Mouse (Mus musculus) CH12.LX (cell line): ENCODE results near the gene Magi2. TPM values are rescaled to one million over a fixed set of nuclear protein-coding genes. Genes with fewer than 3 reads are reported as not detected.

Source experiments
- DNase-seq: peaks from one replicate; pipeline ENCODE4 v3.0.0-alpha.2; 2013; ENCODE audit errors: extremely low read depth
- H3K27ac ChIP-seq: 2 replicates; pipeline ENCODE4 v1.5.1; 2012; ENCODE audit warnings: low read depth, mild to moderate bottlenecking, control low read depth, moderate library complexity; ENCODE audit not compliant: insufficient read depth
- H3K27me3 ChIP-seq: replicated peaks from 2 replicates; pipeline ENCODE3; 2012; ENCODE audit warnings: inconsistent platforms
- H3K36me3 ChIP-seq, 2 experiments: replicated peaks in 1 of 2; 2 replicates each; pipeline versions ENCODE3 to v1.6.1; 2012; ENCODE audit warnings: inconsistent platforms in 1 of 2, low read length in 1 of 2, mild to moderate bottlenecking in 1 of 2, mixed read lengths in 1 of 2, moderate library complexity in 1 of 2; ENCODE audit not compliant: control insufficient read depth in 1 of 2, insufficient read depth in 1 of 2
- H3K4me1 ChIP-seq, 2 experiments: 2 replicates each; pipeline ENCODE4 v1.6.1; 2012; ENCODE audit warnings: inconsistent platforms in 1 of 2, moderate library complexity in 1 of 2; ENCODE audit not compliant: insufficient read depth in 2 of 2, control insufficient read depth in 1 of 2
- H3K4me2 ChIP-seq: 2 replicates; pipeline ENCODE4 v1.6.1; 2012; ENCODE audit warnings: low read depth, mild to moderate bottlenecking, control low read depth; ENCODE audit not compliant: poor library complexity, insufficient read depth, severe bottlenecking
- H3K4me3 ChIP-seq, 3 experiments: fragments of 150-350 bp in 1 of 3; sonication (generic) in 1 of 3; replicated peaks in 1 of 3; 2 replicates each; pipeline versions ENCODE3 to v1.5.1; 2011 to 2012; ENCODE audit warnings: low read depth in 2 of 3, low read length in 2 of 3, mild to moderate bottlenecking in 2 of 3, moderate library complexity in 2 of 3, control low read depth in 1 of 3, improper control_type of control experiment in 1 of 3, inconsistent platforms in 1 of 3, mixed read lengths in 1 of 3; ENCODE audit not compliant: poor library complexity in 1 of 3
- H3K79me2 ChIP-seq: replicated peaks from 2 replicates; pipeline ENCODE4 v1.6.1; 2012; ENCODE audit warnings: mild to moderate bottlenecking, moderate library complexity; ENCODE audit not compliant: control insufficient read depth, poor library complexity, insufficient read depth, severe bottlenecking; ENCODE audit errors: extremely low read depth
- H3K9ac ChIP-seq: 2 replicates; pipeline ENCODE4 v1.6.1; 2012; ENCODE audit warnings: low read depth, mild to moderate bottlenecking, control low read depth, moderate library complexity; ENCODE audit not compliant: insufficient read depth
- H3K9me3 ChIP-seq: replicated peaks from 2 replicates; pipeline ENCODE3; 2012; ENCODE audit warnings: low read length, inconsistent platforms, mixed read lengths
- BHLHE40 ChIP-seq: IDR thresholded peaks from 2 replicates; pipeline ENCODE4 v1.6.1; 2011; ENCODE audit warnings: mild to moderate bottlenecking, low read depth, low read length, improper control_type of control experiment
- CHD1 ChIP-seq: IDR thresholded peaks from 2 replicates; pipeline ENCODE4 v1.6.1; 2012; ENCODE audit warnings: low read depth, low read length, improper control_type of control experiment, inconsistent platforms
- CHD2 ChIP-seq: IDR thresholded peaks from 2 replicates; pipeline ENCODE4 v1.6.1; 2011; ENCODE audit warnings: low read length, improper control_type of control experiment
- ELF1 ChIP-seq: IDR thresholded peaks from 2 replicates; pipeline ENCODE4 v1.6.1; 2014; ENCODE audit warnings: low read depth, mild to moderate bottlenecking, inconsistent platforms, low read length, improper control_type of control experiment
- GABPA ChIP-seq: IDR thresholded peaks from 2 replicates; pipeline ENCODE4 v1.6.1; 2012; ENCODE audit warnings: low read depth, low read length, improper control_type of control experiment, inconsistent platforms; ENCODE audit not compliant: insufficient replicate concordance
- IRF4 ChIP-seq: IDR thresholded peaks from 2 replicates; pipeline ENCODE4 v1.6.1; 2014; ENCODE audit warnings: low read depth, mild to moderate bottlenecking, inconsistent platforms, low read length, improper control_type of control experiment
- MAZ ChIP-seq: IDR thresholded peaks from 2 replicates; pipeline ENCODE4 v1.6.1; 2012; ENCODE audit warnings: low read depth, mild to moderate bottlenecking, inconsistent platforms, low read length, improper control_type of control experiment, moderate library complexity
- MEF2A ChIP-seq: IDR thresholded peaks from 2 replicates; pipeline ENCODE4 v1.6.1; 2014; ENCODE audit warnings: low read depth, mild to moderate bottlenecking, inconsistent platforms, low read length, improper control_type of control experiment, borderline replicate concordance
- NELFE ChIP-seq: IDR thresholded peaks from 2 replicates; pipeline ENCODE4 v1.6.1; 2011; ENCODE audit warnings: low read depth, low read length, improper control_type of control experiment
- POLR2AphosphoS2 ChIP-seq: IDR thresholded peaks from 2 replicates; pipeline ENCODE4 v1.6.1; 2011; ENCODE audit warnings: low read depth, low read length, improper control_type of control experiment
- RAD21 ChIP-seq: IDR thresholded peaks from 2 replicates; pipeline ENCODE4 v1.6.1; 2011; ENCODE audit warnings: low read depth, mild to moderate bottlenecking, low read length, improper control_type of control experiment, moderate library complexity
- SIN3A ChIP-seq: IDR thresholded peaks from 2 replicates; pipeline ENCODE4 v1.6.1; 2012; ENCODE audit warnings: low read length, improper control_type of control experiment, inconsistent platforms
- SMC3 ChIP-seq: IDR thresholded peaks from 2 replicates; pipeline ENCODE4 v1.6.1; 2011; ENCODE audit warnings: low read depth, low read length, improper control_type of control experiment
- TBP ChIP-seq: conservative IDR thresholded peaks from 2 replicates; pipeline ENCODE4 v1.6.1; 2011; ENCODE audit warnings: low read depth, low read length, improper control_type of control experiment
- USF1 ChIP-seq: IDR thresholded peaks from 2 replicates; pipeline ENCODE4 v1.6.1; 2014; ENCODE audit warnings: low read depth, mild to moderate bottlenecking, inconsistent platforms, low read length, improper control_type of control experiment
- ZKSCAN1 ChIP-seq: IDR thresholded peaks from 2 replicates; pipeline ENCODE4 v1.6.1; 2012; ENCODE audit warnings: low read depth, inconsistent platforms, low read length, improper control_type of control experiment, borderline replicate concordance
- dilution Hi-C: fragments of 300-500 bp; cut with MboI; formaldehyde crosslinking; loops from 2 replicates; pipeline ENCODE4 v1.14.3; 2020; ENCODE audit warnings: low sequenced_read_pairs; ENCODE audit not compliant: extremely low pct_unique_long_range_greater_than_20kb, extremely low pct_ligation_motif_present
- in situ Hi-C: fragments of 300-500 bp; cut with MboI; formaldehyde crosslinking; loops from 3 replicates; pipeline ENCODE4 v1.14.3; 2019; ENCODE audit warnings: low sequenced_read_pairs, low pct_ligation_motif_present, low pct_unique_long_range_greater_than_20kb, mixed read lengths
- polyA plus RNA-seq: library from polyadenylated mRNA; unstranded; fragments of >175 nt; gene quantifications from 2 replicates; pipeline ENCODE4 v1.2.1, GENCODE M21; 2012; ENCODE audit warnings: low read depth; ENCODE audit not compliant: insufficient read length
- total RNA-seq, 2 experiments: library from RNA; depleted of rRNA; stranded (reverse); fragments of 300-350 nt in 1 of 2; fragments of >200 nt in 1 of 2; gene quantifications; 2 replicates each; pipeline ENCODE4 v1.2.3; 2012 to 2014

Magi2 gene
- total and polyA plus RNA-seq, 3 experiments, result 0.37 to 0.63 (median 0.42) TPM

- H3K9me3 ChIP-seq, result no peaks in the 10 kb centered on the region
- H3K9ac ChIP-seq, result no peak overlapping the region
- H3K4me2 ChIP-seq, result no peak overlapping the region
- no peaks in the 10 kb centered on the region for H3K79me2 ChIP-seq
- no peak overlapping the region for H3K4me3 ChIP-seq
- H3K27ac ChIP-seq, result no peak overlapping the region
- no peak for DNase-seq
- dilution Hi-C loops (no loop called here), in situ Hi-C loops (no loop called here)
- H3K27me3 ChIP-seq, result no peaks in the 10 kb centered on the region
- no peaks in the 10 kb centered on the region for H3K4me1 ChIP-seq
- TF ChIP-seq RAD21, result no peak
- TF ChIP-seq CHD2, result no peak
- no peaks in the 10 kb centered on the region for H3K36me3 ChIP-seq
Observed at GRCm38 (mm10) chr5:20622417-20622816, 1395.6 kb downstream of the Magi2 start.

DNA sequence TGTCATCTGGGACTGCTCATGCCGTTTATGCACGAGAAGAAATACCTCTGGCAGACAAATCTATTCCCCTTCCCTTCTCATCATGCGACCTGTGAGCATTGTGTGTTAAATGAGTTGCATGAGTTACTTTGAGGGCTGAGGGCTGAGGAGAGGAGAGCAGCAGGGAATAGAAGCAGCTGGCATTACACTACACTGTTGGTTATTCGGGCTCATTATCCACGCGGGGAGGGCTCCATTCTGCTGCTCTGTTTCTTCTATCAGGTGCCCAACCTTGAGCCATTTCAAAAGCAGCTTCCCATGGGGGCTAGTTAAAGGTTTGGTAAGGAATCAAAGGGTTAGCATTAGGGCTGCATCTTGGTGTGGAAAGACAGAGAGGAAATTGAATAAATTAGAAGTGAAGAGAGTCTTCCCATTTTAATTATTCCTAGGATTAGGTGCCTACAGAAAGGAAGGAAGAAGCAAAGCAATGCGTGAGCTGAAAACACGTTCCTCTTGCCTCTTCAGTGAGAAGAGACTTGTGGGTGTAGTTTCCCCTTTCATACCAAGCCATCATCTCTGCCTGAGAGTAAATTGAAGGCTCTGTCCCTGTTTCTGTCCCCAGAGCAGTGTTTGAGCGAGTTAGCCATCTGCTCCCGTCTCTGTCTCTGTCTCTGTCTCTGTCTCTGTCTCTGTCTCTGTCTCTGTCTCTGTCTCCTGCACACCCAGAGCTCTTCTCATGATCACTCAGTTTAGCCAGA, 1396.2 kb downstream of the Magi2 start:
- Histone ChIP-seq H3K4me3 (no peak overlapping the region), H3K79me2 (no peaks in the 10 kb centered on the region), H3K4me1 (no peaks in the 10 kb centered on the region), H3K36me3 (no peaks in the 10 kb centered on the region), H3K4me2 (no peak overlapping the region), H3K9me3 (no peaks in the 10 kb centered on the region), H3K9ac (no peak overlapping the region), H3K27me3 (no peaks in the 10 kb centered on the region), H3K27ac (no peak overlapping the region)
- in situ Hi-C loops (no loop called here), dilution Hi-C loops (no loop called here)
- DNase-seq, result no peak
- no peak for TF ChIP-seq ELF1
- no peak for TF ChIP-seq POLR2AphosphoS2
- TF ChIP-seq USF1, result no peak
- no peak for TF ChIP-seq CHD2
- TF ChIP-seq ZKSCAN1, result no peak
- no peak for TF ChIP-seq TBP
- no peak for TF ChIP-seq SMC3
- TF ChIP-seq SIN3A, result no peak
- TF ChIP-seq MEF2A, result no peak
- TF ChIP-seq NELFE, result no peak
- no peak for TF ChIP-seq MAZ
- no peak for TF ChIP-seq CHD1
- TF ChIP-seq BHLHE40, result no peak
- no peak for TF ChIP-seq GABPA
- TF ChIP-seq RAD21, result no peak
- no peak for TF ChIP-seq IRF4
